Mouse (Mus musculus) intestine, postnatal 0 days (tissue): Measurements from ENCODE around the gene Itgb3bp. TPM values are rescaled to one million over a fixed set of nuclear protein-coding genes. Genes with fewer than 3 reads are reported as not detected.

Experiments
- ATAC-seq: fragments of 200-750 bp; cut with Nextera tagmentation; 2 replicates; pipeline ENCODE4 v1.8.0; 2017; ENCODE audit warnings: mild to moderate bottlenecking, moderate TSS enrichment, moderate library complexity
- H3K27ac ChIP-seq: fragments of 300-500 bp; sonication (generic); 2 replicates; pipeline ENCODE4 v1.5.1; 2014; ENCODE audit warnings: mild to moderate bottlenecking, low read depth, low read length, moderate library complexity
- H3K27me3 ChIP-seq: fragments of 300-500 bp; sonication (generic); replicated peaks from 2 replicates; pipeline ENCODE4 v1.6.1; 2014; ENCODE audit warnings: low read length, mixed read lengths; ENCODE audit not compliant: control insufficient read depth, insufficient read depth
- H3K36me3 ChIP-seq: fragments of 300-500 bp; sonication (generic); 2 replicates; pipeline ENCODE4 v1.6.1; 2014; ENCODE audit warnings: mild to moderate bottlenecking, moderate library complexity; ENCODE audit not compliant: control insufficient read depth, insufficient read depth
- H3K4me1 ChIP-seq: fragments of 300-500 bp; sonication (generic); replicated peaks from 2 replicates; pipeline ENCODE4 v1.6.1; 2014; ENCODE audit warnings: antibody characterized with exemption, low read length, mixed read lengths; ENCODE audit not compliant: control insufficient read depth, insufficient read depth
- H3K4me2 ChIP-seq: fragments of 300-500 bp; sonication (generic); replicated peaks from 2 replicates; pipeline ENCODE4 v1.6.1; 2014; ENCODE audit warnings: low read depth, mild to moderate bottlenecking, moderate library complexity
- H3K4me3 ChIP-seq: fragments of 300-500 bp; sonication (generic); 2 replicates; pipeline ENCODE4 v1.5.1; 2014; ENCODE audit warnings: low read depth, low read length
- H3K9ac ChIP-seq: fragments of 300-500 bp; sonication (generic); 2 replicates; pipeline ENCODE4 v1.6.1; 2014; ENCODE audit warnings: mild to moderate bottlenecking, low read depth, low read length
- H3K9me3 ChIP-seq: fragments of 300-500 bp; sonication (generic); 2 replicates; pipeline ENCODE4 v1.6.1; 2016; ENCODE audit warnings: mixed run types; ENCODE audit not compliant: control insufficient read depth
- CTCF ChIP-seq: sonication (generic); IDR thresholded peaks from 2 replicates; pipeline ENCODE4 v1.5.1; 2016; ENCODE audit warnings: low read depth, mild to moderate bottlenecking, control low read depth, antibody characterized with exemption, moderate library complexity
- WGBS: fragments of 180-500 bp; shearing (Covaris S2); extraction: QIAGEN DNeasy Blood & Tissue Kit; methylation state at CpG from one replicate; pipeline ENCODE4 v1.1.7; 2014; 5-methylcytosine and 5-hydroxymethylcytosine counted together
- polyA plus RNA-seq: library from polyadenylated mRNA; unstranded; fragments of >200 nt; fragmentation: Nextera tagmentation; extraction: Ambion mirVana; gene quantifications from 2 replicates; pipeline ENCODE4 v1.2.1, GENCODE M21; 2015

Itgb3bp gene
- polyA plus RNA-seq, 1 experiment from 2014 or later: 22.4 TPM

DNA sequence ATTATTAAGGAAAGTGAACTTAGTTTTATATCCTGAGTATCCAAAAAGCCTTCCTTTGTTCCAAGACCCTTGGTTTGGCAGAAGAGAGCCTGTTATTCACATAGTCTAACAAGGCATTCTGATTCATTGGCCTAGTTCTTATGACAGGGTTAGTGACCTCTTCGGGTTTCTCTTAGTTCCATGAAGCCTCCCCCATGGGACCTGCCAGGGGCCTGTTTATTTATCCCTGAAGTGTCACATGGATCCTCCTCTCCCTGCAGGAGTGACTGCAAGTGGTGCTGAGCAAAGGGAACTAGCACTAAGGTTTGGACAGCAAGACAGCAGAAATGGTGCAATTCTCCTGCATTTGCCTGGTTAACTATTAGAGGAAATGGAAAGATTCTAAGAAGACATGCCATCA is 156.6 kb downstream of the Itgb3bp start:
- no peak for TF ChIP-seq CTCF
- Histone ChIP-seq H3K27ac (no peak overlapping the region), H3K4me3 (no peak overlapping the region), H3K4me1 (no peaks in the 10 kb centered on the region), H3K36me3 (no peaks in the 10 kb centered on the region), H3K27me3 (no peaks in the 10 kb centered on the region), H3K9ac (no peak overlapping the region), H3K4me2 (no peak overlapping the region), H3K9me3 (no peaks in the 10 kb centered on the region)
- 44% methylated on average over 1 of the region's 1 CpGs for WGBS
- ATAC-seq: no peak

DNA sequence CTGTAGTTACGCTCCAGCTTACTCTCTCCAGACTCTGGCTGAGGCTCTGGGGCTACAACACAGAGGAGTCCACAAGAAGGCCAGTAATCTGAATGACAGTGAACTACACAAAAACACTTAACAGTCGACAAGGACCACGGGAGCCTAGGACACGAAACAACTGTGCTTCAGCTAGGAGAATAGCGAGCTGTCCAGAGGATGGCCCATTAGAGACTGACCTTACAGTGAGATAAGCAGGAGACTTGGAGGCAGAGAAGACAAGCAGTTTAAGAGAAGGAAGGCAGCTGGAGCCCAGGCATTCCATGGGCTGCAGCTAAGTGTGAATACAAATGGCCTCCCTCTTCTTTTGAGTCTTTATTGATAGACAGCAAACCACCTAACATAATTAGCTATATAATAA is 159.1 kb downstream of the Itgb3bp start:
- WGBS: 85% methylated on average over 5 of the region's 5 CpGs

DNA sequence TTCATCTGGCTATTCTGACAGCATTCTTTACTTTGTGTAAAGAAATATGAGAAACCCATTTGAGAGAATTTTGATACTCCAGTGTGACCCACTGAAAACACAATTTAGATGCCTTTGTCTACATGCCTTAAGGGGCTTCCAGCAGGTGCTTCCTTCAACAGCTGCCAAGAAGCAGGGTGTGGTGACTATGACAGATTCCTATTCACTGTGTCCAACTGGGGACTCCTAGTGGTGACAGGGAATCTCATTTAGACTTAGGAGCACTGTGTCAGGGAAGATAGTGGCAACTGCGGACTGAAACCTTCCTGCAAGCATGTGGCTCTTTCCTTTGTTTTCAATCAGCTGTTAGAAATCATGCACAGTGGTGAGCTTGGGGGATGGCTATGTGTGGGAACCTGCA is 162.9 kb downstream of the Itgb3bp start:
- no peak overlapping the region for H3K27ac ChIP-seq
- no peaks in the 10 kb centered on the region for H3K27me3 ChIP-seq
- 56% methylated on average over 1 of the region's 1 CpGs for WGBS
- no peaks in the 10 kb centered on the region for H3K9me3 ChIP-seq
- ATAC-seq: no peak
- no peak overlapping the region for H3K4me3 ChIP-seq
- H3K9ac ChIP-seq: no peak overlapping the region
- H3K4me1 ChIP-seq: no peaks in the 10 kb centered on the region
- no peaks in the 10 kb centered on the region for H3K36me3 ChIP-seq
- H3K4me2 ChIP-seq: no peak overlapping the region
- TF ChIP-seq CTCF: peak; percentile 71

More for the DNA sequence above, 159.1 kb downstream of the Itgb3bp start:
- no peak overlapping the region for H3K27ac ChIP-seq
- H3K27me3 ChIP-seq: no peaks in the 10 kb centered on the region
- no peak overlapping the region for H3K4me3 ChIP-seq
- no peak for ATAC-seq
- H3K9me3 ChIP-seq: no peaks in the 10 kb centered on the region
- TF ChIP-seq CTCF: no peak
- no peaks in the 10 kb centered on the region for H3K4me1 ChIP-seq
- H3K36me3 ChIP-seq: no peaks in the 10 kb centered on the region
- no peak overlapping the region for H3K9ac ChIP-seq
- H3K4me2 ChIP-seq: no peak overlapping the region

DNA sequence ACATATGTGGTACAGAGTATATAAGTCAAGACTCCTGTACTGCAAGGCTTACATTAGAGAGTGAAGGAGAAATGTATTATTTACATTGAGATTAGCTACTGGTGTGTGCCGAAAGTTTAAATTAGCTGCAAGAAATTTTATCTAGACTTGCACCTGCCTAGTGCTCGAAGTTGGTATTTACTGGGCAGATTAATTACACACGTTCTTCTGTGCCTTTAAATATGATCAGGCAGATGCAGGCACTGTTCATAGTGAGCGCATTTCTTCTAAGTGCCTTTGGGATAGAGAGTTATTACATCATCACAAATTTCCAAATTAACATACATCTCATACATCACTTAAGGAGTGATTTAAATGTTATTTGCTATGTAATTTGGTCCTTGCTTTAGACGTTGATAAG is 163.3 kb downstream of the Itgb3bp start:
- Histone ChIP-seq H3K4me3 (no peak overlapping the region), H3K27ac (no peak overlapping the region), H3K36me3 (no peaks in the 10 kb centered on the region), H3K4me2 (no peak overlapping the region), H3K9ac (no peak overlapping the region), H3K9me3 (no peaks in the 10 kb centered on the region), H3K27me3 (no peaks in the 10 kb centered on the region), H3K4me1 (no peaks in the 10 kb centered on the region)
- 58% methylated on average over 5 of the region's 5 CpGs for WGBS
- TF ChIP-seq CTCF: no peak
- no peak for ATAC-seq

DNA sequence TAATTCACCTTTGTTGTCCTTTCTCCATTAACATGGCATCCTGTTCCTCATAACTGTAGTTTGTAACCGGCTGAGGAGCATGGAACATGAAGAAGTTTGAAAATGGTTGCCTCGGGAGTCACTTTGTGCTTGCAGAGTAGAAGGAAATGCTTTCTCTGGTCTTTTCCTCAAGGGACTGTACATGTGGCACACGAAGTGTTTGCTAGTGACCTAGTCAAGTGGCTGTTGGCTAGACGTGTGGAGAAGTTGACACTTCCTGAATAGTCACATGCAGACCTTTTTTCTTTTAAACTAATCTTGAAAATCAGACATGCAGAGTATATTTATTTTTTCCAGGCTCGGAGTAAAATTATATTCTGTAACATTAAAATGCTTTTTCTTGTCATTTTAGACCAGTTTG is 177.2 kb downstream of the Itgb3bp start:
- H3K4me3 ChIP-seq: no peak overlapping the region
- H3K36me3 ChIP-seq: 0 out of 2 replicates have a peak, but pooled peaks cover 12% of the 10 kb centered on the region
- no peaks in the 10 kb centered on the region for H3K9me3 ChIP-seq
- H3K4me1 ChIP-seq: no peaks in the 10 kb centered on the region
- TF ChIP-seq CTCF: no peak
- no peak overlapping the region for H3K4me2 ChIP-seq
- ATAC-seq: no peak
- no peak overlapping the region for H3K9ac ChIP-seq
- no peaks in the 10 kb centered on the region for H3K27me3 ChIP-seq
- no peak overlapping the region for H3K27ac ChIP-seq
- 80% methylated on average over 5 of the region's 5 CpGs for WGBS

DNA sequence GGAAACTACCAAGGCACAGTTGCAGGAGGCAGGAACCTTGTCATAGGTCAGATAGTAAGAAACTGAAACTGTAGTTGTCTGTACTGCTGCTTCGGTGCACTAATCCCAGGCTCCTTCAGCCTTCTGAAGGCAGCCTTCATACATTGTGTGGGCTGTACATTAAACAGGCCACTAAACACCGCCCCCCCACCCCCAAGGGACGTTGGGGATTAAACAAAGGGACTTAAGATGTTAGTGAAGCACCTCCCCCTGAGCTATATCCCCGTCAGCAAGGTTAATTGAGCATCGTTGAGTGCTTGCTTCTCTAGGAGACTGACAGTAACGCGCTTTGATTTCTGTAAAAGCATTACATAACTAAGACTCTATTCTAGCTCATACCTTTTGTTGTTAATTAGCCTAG is 189.8 kb downstream of the Itgb3bp start:
- Histone ChIP-seq H3K27ac (no peak overlapping the region), H3K9ac (no peak overlapping the region), H3K4me1 (no peaks in the 10 kb centered on the region), H3K27me3 (no peaks in the 10 kb centered on the region), H3K36me3 (peaks cover 3% of the 10 kb centered on the region; the same call in 1 of the 2 replicates), H3K9me3 (no peaks in the 10 kb centered on the region), H3K4me2 (no peak overlapping the region), H3K4me3 (no peak overlapping the region)
- WGBS: 72% methylated on average over 7 of the region's 7 CpGs
- ATAC-seq: no peak
- TF ChIP-seq CTCF: no peak

DNA sequence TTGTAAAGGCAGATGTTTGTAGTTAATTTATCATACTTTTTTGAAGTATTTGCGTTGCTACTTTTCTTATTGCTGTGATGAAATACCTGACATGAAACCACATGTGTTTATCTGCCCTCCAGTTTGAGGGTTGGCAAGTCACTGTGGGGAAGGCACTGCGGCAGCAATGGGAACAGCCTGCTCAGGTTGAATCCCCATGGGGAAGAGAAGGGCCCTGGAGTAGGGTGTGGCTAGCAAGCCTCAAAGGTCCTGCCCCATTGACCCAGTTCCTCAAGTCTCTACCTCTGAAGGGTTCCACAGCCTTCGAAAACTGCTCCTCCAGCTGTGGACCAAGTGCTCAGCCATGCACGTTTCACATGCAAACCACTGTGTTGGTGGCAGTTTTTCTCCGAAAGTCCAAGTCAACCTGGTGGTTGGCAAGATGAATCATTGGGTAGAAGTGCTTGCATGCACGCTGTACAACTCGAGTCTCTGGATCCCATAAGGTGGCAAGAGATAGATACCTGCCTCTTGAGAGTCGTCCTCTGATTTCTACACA is 203.6 kb downstream of the Itgb3bp start:
- no peak for TF ChIP-seq CTCF
- no peak overlapping the region for H3K4me3 ChIP-seq
- H3K27me3 ChIP-seq: no peaks in the 10 kb centered on the region
- no peak overlapping the region for H3K27ac ChIP-seq
- peaks cover 30% of the 10 kb centered on the region for H3K36me3 ChIP-seq
- no peak for ATAC-seq
- H3K9me3 ChIP-seq: 0 out of 2 replicates have a peak, but pooled peaks cover 8% of the 10 kb centered on the region
- no peak overlapping the region for H3K4me2 ChIP-seq
- WGBS: 91% methylated on average over 8 of the region's 8 CpGs
- H3K4me1 ChIP-seq: no peaks in the 10 kb centered on the region
- no peak overlapping the region for H3K9ac ChIP-seq
